Mouse (Mus musculus) frontal cortex, adult 2 months (tissue): Measurements from ENCODE around the gene Slc39a13. TPM values are rescaled to one million over a fixed set of nuclear protein-coding genes. Genes with fewer than 3 reads are reported as not detected.
"Not testable (repeated sequence)": the region's sequence is repeated elsewhere in the genome, so short reads cannot be mapped to it uniquely, and the experiment has no call there.

Experiments
- DNase-seq, 2 experiments: peaks; one replicate each; pipeline ENCODE4 v3.0.0; 2022; ENCODE audit warnings: low spot score in 1 of 2; ENCODE audit errors: extremely low spot score in 1 of 2
- polyA plus RNA-seq: library from polyadenylated mRNA; depleted of rRNA; stranded (reverse); fragments of >200 nt; gene quantifications from 2 replicates; pipeline ENCODE4 v1.2.3, GENCODE M21; 2012

The Slc39a13 gene
- polyA plus RNA-seq, 1 experiment, result 54.3 TPM

- no peak for DNase-seq
These were observed 1.9 kb downstream of the Slc39a13 start for GRCm38 (mm10) chr2:91068162-91068871.

- DNase-seq, result no peak
These were observed 3.8 kb downstream of the Slc39a13 start for GRCm38 (mm10) chr2:91066455-91066854.

GRCm38 (mm10) chr2:91065544-91065943, 4.7 kb downstream of the Slc39a13 start:
- peak in 1 of 2 experiments; percentile 63 for DNase-seq

- DNase-seq, result no peak
These were observed 6.0 kb downstream of the Slc39a13 start for GRCm38 (mm10) chr2:91064211-91064610.

- DNase-seq, result no peak
These were observed 7.2 kb downstream of the Slc39a13 start for GRCm38 (mm10) chr2:91062779-91063606.

GRCm38 (mm10) chr2:91061849-91062481, 8.3 kb downstream of the Slc39a13 start:
- DNase-seq, result no peak

GRCm38 (mm10) chr2:91060544-91061355, 9.5 kb downstream of the Slc39a13 start:
- DNase-seq, result peak; percentile 72 to 84

GRCm38 (mm10) chr2:91059376-91059775, 10.8 kb downstream of the Slc39a13 start:
- DNase-seq, result no peak

- DNase-seq, result no peak
These were observed 11.8 kb downstream of the Slc39a13 start for GRCm38 (mm10) chr2:91058435-91058834.

- peak; percentile 90 to 96 for DNase-seq
These were observed 16.3 kb downstream of the Slc39a13 start, which contains the start of gene Psmc3 for GRCm38 (mm10) chr2:91053934-91054382. Gene Psmc3 (plus strand): TSS chr2:91054009.

- no peak for DNase-seq
These were observed 16.9 kb downstream of the Slc39a13 start for GRCm38 (mm10) chr2:91053181-91053933.

- no peak for DNase-seq
These were observed 17.5 kb downstream of the Slc39a13 start for GRCm38 (mm10) chr2:91052752-91053151.

- no peak for DNase-seq
These were observed 18.3 kb downstream of the Slc39a13 start for GRCm38 (mm10) chr2:91051917-91052316.

GRCm38 (mm10) chr2:91047359-91047758, 22.9 kb downstream of the Slc39a13 start:
- no peak for DNase-seq

GRCm38 (mm10) chr2:91045805-91046204, 24.4 kb downstream of the Slc39a13 start:
- not testable (repeated sequence) for DNase-seq

GRCm38 (mm10) chr2:91044727-91045126, 25.5 kb downstream of the Slc39a13 start:
- DNase-seq, result no peak

- DNase-seq, result no peak
These were observed 27.4 kb downstream of the Slc39a13 start for GRCm38 (mm10) chr2:91042651-91043398.

- no peak for DNase-seq
These were observed 28.4 kb downstream of the Slc39a13 start for GRCm38 (mm10) chr2:91041786-91042185.

GRCm38 (mm10) chr2:91035385-91035784, 34.8 kb downstream of the Slc39a13 start, which contains the start of gene Rapsn:
Gene Rapsn (plus strand): TSS chr2:91035620.
- no peak for DNase-seq
